Mouse (Mus musculus): ENCODE measurements around the gene Mast4.

- TF ChIP-seq TAL1 (IDR thresholded peaks at IDR 0.05; ENCODE audit: low read length) (no peak), GATA1 (IDR thresholded peaks at IDR 0.05; ENCODE audit: low read length) (no peak)
These were observed 345.3 kb downstream of the Mast4 start for GRCm38 (mm10) chr13:102988976-102989375.

All from erythroblast, embryonic 14.5 days (primary cell).